Mouse (Mus musculus): ENCODE measurements around the gene Pinlyp.
A peak's percentile ranks its signal among the peaks of the same experiment; 100 is the strongest.
"Not testable (repeated sequence)": the region's sequence is repeated elsewhere in the genome, so short reads cannot be mapped to it uniquely, and the experiment has no call there.

The Pinlyp gene

GRCm38 (mm10) chr7:24524978-24525377, 20.9 kb downstream of the Pinlyp start:
- no peak for DNase-seq (ENCODE audit: low read depth)

DNA sequence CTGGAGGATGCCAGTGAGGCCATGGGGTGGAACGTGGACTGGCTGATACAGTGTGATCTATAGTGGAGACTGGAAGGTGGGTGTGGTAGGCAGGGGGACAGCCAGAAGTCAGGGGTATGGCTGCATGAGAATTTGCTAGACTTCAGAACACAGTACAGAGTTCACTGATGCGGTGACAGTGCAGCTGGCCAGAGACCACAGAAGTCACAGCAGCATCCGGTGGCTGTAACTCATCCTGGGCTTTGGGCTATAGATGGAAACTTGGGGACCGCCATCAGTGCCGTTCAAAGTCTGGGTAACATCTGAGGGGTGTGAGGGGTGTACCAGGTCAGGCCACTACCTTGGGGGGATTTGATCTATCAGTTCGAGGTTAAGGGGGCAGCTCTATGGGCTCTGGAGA, 22.2 kb downstream of the Pinlyp start:
- DNase-seq (ENCODE audit: low read depth) = no peak

DNA sequence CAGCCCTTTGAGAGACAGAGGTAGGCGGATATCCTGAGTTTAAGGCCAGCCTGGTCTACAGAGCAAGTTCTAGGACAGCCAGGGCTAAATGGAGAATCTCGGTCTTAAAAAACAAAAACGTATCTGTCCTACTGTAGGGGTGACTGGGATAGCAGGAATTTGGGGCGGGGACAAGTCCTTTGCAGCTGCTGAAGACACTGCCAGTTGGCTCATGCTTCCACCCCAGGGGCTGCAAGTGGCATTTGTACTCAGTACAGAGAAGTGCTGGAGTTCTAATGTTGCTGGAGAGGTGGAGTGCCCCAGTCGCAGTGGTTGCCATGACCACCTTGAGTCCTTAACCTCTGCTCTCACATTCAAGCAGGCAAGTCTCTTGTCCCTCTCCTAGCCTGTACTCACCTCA, 23.1 kb downstream of the Pinlyp start:
- no peak for DNase-seq (ENCODE audit: low read depth)

DNA sequence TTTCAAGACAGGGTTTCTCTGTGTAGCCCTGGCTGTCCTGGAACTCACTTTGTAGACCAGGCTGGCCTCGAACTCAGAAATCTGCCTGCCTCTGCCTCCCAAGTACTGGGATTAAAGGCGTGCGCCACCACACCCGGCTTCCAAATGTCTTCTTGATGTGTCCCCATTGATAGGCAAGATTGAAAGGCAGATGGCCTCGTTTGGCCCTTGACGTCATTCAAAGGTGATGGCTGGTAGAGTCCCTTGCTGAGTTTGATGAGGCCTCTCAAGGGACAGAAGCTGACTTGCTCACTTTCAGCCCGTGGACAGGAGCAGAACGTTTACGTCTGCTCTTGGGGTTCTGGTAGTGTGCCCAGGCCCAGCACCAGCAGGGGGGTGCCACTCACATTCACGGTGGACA, 25.9 kb downstream of the Pinlyp start:
- not testable (repeated sequence) for DNase-seq (ENCODE audit: low read depth)

GRCm38 (mm10) chr7:24519130-24519529, 26.8 kb downstream of the Pinlyp start:
- DNase-seq (ENCODE audit: low read depth) = no peak

- no peak for DNase-seq (ENCODE audit: low read depth)
These were observed 28.3 kb downstream of the Pinlyp start for GRCm38 (mm10) chr7:24517654-24518053.

DNA sequence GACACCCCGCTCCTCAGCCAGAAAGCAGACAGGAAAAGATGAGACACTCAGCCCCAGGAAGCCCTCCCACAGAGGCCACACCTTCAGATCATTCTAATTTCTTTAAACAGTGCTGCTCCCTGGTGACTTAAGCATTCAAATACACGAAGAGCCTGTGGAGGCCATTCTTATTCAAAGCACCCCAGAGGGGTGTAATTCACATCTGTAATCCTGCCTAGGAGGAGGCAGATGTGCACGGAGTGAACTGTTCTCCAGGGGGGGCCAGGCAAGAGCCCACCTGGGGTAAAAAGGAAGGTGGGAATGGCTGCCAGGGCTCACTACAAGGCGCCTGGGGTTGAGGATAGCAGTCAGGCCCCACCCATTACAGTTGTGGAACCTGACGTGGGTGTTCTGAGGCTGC, 28.8 kb downstream of the Pinlyp start:
- DNase-seq (ENCODE audit: low read depth) = no peak

GRCm38 (mm10) chr7:24516319-24516718, 29.6 kb downstream of the Pinlyp start:
- DNase-seq (ENCODE audit: low read depth) = peak; percentile 32

DNA sequence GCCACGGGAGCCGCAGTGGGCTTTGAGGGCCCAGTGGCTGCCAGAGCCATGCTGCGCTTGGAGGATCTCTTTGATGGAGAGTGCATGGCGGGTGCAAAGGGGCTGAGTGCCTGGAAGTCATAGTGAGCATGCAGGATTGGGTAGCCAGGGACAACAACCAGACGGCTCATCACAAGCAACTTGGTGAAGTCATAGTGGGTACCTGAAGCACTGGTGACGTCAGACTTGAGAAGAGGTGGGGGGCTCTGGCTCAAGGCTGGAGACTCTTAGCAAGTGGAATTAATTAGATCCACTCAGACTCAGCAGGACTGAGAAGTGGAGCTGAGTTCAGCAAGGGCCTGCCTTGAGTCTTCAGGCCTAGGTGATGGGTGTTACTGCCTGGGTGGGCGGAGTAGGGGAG, 33.6 kb downstream of the Pinlyp start, which contains the start of gene AC161166.1:
AC161166.1 (minus strand) TSS at position 101 of the 400 bp plus-strand sequence.
- DNase-seq (ENCODE audit: low read depth) = no peak

DNA sequence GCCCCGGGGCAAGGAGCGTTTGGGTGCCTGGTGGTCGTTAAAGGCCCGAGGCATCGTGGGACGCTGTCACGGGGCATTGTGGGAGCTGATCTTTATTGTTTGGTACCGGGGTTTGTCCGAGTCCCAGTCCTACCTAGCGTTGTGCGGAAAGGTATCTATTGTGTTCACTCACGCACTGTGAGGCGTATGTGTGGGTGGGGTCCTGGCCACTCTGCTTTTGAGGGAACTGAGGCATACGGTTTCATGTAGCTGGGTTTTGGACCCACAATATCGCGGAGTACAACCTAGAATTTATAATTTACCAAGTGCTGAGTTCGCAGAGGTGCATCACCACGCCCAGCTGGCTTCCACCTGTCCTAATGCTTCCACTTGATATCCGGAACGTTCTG, 38.2 kb downstream of the Pinlyp start:
- DNase-seq (ENCODE audit: low read depth) = no peak

- peak; percentile 39 for DNase-seq (ENCODE audit: low read depth)
These were observed 38.8 kb downstream of the Pinlyp start, which contains the start of gene Zfp428 for GRCm38 (mm10) chr7:24506838-24507725. TSS of gene Zfp428 (plus strand) at chr7:24507006.

GRCm38 (mm10) chr7:24506476-24506837, 39.5 kb downstream of the Pinlyp start:
- DNase-seq (ENCODE audit: low read depth) = peak; percentile 7

DNA sequence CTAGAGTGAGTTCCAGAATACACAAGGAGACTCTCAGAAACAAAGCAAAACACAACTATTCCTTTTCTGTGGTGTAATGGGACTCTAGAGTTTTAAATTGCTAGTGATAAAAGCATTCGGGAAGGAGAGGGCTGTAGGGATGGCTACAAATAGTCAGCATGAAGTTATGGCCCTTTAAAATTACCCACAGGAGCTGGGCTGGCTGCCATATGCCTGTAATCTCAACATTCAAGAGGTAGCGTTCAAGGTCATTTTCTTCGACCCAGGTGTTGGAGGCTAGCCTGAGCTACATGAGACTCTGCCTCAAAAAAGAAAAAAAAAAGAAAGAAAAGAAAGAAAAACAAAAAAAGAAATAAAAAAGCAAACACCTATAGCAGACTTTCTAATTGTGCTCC, 39.9 kb downstream of the Pinlyp start:
- DNase-seq (ENCODE audit: low read depth) = no peak

DNA sequence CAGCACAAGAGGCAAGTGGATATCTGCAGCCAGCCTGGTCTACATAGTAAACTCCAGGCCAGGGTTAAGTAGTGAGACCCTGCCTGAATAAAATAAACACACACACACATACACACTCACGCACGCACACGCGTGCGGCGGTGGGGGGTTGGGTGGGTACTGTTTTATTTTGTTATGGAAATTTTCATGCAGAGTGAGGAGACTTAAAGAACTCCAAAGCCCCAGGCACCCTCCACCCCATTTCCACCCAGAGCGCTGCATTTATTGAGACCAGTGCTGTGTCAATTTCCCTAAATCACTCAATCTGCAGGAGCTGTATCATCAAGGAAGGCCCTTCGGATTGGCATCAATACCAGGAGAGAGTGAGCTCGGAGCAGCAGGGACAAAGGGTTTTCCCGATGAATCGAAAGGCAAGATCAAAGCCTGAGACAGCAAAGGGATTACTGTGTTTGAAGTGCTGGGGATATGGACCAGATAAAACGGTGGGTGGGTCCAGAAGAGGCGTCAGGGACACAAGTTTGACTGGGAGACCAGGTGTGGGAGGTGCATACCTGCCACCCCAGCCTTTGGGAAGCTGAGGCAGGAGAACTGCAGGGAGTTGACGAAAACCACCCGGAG, 40.4 kb downstream of the Pinlyp start:
- DNase-seq (ENCODE audit: low read depth) = no peak

GRCm38 (mm10) chr7:24504868-24505267, 41.0 kb downstream of the Pinlyp start:
- no peak for DNase-seq (ENCODE audit: low read depth)

DNA sequence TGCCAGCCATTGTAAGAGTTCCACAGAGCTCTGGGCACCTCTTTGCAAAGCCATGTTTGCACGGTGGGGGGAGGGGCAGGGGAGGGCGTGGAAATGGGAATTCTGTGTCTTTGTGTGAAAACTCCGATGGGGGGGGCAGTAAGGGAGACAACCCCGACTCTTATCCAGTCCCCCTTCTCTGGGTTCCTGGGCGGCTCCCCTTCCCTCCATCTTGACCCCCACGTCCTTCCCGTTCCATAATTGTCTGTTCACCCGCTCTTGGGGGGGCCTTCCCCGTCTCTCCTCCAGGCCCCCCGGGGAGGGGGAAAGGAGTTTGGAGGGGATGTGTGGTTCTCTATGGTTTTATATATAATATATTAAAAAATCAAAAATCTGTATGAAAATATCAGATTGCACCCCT, 41.9 kb downstream of the Pinlyp start:
- DNase-seq (ENCODE audit: low read depth) = no peak

DNA sequence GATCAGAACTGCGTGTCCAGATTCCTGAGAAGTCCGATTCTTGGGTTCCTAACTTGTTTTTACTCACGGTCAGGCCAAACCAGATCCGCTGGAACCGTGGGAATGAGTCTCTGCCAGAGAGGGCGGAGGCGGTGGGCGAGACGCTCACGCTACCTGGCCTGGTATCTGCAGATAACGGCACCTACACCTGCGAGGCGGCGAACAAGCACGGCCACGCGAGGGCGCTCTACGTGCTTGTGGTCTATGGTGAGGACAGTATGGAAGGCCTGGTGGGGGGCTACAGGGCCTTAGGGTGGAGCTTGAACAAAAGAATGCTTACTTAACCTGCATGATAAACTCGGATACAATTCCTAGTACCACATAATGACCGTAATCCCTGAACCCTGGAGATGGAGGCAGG, 44.4 kb downstream of the Pinlyp start:
- DNase-seq (ENCODE audit: low read depth) = no peak

GRCm38 (mm10) chr7:24500929-24501328, 45.0 kb downstream of the Pinlyp start:
- DNase-seq (ENCODE audit: low read depth) = peak; percentile 50

- no peak for DNase-seq (ENCODE audit: low read depth)
These were observed 45.9 kb downstream of the Pinlyp start for GRCm38 (mm10) chr7:24499856-24500577.
